Mouse (Mus musculus) neural tube, embryonic 10.5 days (tissue): ENCODE results near the gene Tnnt3.

Experiments used
- DNase-seq: peaks from one replicate; pipeline ENCODE4 v3.0.0-alpha.2; 2017; ENCODE audit warnings: low spot score; ENCODE audit errors: extremely low spot score

Gene Tnnt3

DNA sequence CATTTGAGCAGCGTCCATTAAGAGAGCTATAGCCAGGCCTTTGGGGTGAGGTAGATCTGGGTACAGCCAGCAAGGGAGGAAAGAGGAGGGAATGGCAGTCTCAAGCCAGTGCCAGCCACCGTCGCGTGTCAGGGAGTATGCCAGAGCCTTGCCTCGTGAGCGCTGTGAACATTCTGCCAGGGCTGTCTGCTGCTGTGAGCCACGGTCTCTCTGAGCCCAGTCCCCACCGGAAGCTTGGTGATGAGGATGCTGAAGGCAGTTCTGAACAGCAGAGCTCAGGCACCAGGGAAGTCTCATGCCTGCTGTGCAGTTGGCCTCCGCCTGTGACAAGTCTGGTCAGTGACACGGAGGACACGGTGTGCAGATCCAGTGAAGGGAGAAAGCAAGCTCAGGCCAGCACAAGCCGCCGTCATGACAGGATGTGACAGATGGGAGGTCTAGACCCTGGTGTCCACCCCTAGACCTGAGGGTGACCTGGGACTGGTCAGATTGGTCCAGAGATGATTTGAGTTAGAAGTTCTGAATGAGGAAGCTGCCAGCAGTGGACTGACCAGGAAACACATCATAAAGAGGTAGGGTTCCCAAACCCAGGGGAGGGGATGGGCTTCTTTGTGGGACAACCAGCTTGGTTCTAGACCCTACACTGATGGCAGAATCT, 21.7 kb upstream of the Tnnt3 start:
- DNase-seq: no peak

DNA sequence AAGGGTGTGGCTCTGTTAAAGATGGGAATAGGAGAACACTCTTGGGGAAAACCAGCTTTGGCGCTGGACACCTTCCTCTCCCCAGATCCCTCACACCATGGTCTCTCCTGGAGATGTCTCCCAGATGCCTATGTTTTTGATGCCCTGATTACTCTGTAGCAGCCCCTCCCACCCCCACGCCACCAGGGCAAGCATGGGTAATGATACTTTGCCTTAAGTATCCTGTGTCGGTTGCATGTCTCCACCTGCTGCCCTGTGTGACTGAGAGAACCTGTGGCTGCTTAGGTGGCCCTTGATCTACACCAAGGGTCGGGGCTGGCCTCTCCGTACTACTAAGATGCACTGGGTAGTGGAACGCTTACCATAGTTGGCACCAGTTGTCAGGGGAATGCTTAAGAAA, 20.6 kb upstream of the Tnnt3 start:
- DNase-seq: no peak

DNA sequence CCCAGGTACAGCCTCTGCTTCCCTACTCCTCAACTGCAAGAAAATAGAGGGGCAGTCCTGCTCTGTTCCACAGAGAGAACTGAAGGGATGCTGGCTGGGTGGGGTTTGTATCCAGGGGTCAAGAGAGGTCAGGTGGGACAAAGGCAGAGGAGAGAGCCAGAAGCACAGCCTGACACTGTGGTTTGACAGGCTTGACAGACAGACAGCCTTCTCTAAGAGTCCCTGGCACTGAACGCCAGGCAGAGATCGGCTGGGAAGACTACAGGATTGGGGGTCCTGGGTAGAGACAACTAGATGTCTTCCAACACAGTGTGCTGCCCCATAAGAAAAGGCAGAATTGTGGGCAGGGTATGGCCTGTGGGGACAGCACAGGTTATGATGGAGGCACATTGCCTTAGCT, 20.1 kb upstream of the Tnnt3 start:
- DNase-seq: no peak

DNA sequence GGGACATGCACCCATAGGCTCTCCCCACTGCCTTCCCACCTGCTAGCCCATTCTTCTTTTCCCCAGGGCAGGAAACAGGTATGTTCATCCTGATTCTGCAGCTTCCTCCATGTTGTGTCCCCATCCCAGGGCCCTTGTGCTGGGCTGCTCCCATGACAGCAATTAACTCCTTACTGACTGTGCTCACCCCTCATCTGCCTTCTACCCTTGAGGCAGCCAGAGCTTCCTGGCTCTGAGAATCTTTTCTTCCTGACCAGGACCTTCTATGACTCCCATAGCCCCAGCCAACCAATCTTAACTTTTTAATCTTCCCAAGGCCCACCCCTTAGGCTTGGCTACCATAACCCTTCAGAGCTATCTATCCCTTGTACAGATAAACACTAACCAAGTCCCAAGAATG, 19.3 kb upstream of the Tnnt3 start:
- DNase-seq: no peak

DNA sequence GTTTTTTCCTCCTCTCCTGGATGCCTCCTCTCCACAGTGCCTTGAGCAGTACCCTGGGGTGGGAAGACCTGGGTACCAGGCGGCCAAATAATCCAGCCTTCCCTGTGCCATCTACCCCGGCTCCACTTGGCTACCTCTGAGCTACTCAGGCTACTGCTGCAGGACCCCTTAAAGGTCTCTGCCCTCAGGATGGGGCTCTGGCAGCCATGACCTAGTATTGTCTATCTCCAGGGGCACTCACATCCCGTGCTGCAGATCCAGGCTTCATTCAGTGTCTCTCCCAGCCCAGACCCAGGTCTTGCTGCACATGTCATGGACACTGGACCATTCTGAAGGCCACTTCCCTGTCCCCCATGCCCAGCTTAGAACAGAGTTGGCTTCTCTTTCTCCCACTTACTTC, 18.8 kb upstream of the Tnnt3 start:
- no peak for DNase-seq

DNA sequence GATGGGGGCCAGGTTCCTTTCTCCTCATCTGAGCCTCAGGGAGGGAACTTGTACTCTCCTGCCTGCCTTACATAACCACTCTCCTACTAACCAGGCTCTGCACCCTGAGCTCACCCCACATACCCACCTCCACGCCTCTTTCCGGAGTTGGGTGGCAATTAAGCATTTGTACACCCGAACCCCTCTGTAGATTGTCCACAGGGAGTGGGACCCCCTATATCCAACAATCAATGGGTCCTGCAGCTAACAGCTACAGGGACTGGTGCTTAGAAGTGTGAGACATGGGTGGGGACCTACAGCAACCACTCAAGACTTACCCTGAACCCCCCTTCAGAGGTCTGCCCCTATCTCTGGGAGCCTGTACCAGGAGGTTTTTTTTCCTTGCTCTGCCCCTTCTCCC, 18.0 kb upstream of the Tnnt3 start:
- no peak for DNase-seq

DNA sequence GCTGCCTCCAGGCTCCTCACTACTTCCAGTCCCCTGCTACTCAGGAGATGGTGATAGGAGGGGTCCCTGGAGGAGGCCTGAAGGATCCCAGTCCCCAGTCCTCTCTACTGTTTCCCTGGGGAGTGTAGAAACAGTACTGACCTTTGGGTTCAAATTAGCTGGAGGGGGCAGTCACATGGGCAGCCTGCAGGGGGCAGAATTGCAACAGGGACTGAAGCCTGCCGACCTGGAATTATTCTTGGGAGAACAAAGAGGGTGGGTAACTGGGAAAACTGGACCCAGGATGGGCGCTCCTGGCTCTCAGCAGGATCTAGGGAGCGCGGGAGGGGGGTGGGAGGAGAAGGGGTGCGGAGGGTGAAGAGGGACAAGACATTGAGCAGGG, 17.5 kb upstream of the Tnnt3 start:
- DNase-seq: peak; percentile 84

DNA sequence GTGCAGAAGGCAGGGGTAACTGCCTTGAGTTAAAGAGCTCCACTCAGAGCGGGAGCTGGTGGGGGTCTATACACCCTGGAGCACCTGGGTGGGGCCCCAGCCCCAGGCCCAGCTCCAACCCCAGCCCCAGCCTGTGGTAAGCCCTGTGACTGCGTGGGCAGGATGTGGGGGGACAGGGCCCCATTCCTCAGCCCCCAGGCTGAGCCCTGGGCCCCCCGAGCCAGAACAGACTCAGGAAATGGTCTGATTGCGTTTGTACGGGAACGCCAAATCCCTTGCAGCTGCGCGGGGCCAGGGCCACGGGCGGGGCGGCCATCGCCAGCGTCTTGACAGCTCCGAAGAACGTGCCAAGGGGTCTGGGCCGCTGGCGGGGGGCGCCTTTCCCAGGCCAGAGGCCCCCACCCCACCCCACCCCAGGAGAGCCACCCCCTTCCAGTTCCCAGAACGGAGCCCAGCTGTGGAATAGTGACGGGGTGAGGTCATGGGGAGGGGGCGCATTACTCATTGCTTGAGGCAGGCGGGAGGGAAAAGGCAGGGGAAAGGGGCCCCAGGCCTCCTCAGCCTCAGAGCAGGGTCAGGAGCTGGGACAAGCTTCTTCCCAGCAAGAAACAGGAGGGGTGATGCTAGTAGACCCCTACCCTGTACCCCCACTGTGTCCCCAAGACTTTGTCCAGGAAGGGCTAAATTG, 16.9 kb upstream of the Tnnt3 start:
- peak; percentile 80 for DNase-seq

DNA sequence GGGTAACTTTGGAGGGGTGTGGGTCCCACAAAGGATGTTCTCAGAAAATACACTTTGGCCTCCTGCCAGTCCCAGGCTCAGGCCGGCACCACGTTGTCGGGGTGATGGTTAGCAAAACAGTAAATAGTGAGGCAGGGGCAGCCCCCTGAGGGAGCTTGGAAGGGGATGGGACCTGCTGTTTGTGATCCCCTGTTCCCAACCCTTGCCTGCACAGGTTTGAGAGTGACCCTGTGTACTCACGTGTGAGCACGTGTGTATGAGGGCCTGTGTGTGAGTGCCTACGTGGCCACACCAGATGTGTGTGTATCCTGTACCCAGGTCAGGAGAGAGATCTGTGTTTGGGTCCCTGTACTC, 16.4 kb upstream of the Tnnt3 start:
- DNase-seq: no peak

DNA sequence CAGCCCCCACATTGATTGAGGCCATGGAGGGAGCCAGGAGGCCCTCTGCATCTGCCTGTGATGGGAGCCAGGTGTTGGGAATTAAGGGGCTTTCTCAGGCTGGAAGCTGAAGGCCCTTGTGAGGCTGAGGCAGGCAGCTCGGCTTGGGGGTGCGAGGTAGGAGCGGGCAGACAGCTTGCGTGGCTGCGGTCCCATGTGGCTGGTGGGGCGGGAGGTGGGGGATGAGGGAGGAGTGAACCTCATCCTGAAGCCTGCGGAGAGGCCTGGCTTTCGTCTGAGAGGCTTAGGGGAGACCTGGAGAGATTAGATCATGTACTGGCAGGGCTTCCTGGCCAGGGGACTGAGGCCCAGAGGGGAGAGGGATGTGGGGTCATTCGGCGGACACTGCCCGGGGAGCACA, 15.5 kb upstream of the Tnnt3 start:
- DNase-seq: peak; percentile 44

DNA sequence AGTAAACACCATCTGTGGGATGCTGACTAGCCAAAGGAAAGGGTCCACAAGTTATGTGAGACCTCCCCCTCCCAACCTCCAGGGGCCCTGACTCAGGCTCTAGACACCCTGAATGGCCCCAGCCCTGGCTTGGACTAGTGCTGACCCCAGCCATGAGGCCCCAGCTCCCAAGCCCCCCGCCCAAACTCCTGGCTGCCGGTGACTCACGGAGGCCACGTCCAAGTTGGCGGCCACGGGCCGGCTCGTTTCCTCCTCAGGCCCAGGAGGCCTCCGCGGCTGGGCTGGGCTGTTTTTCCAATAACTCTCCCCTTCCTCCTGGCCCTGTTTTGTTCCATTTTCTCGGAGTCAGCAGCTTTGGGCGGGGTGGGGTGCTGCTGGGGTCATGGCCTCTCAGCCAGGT, 13.9 kb upstream of the Tnnt3 start:
- no peak for DNase-seq

DNA sequence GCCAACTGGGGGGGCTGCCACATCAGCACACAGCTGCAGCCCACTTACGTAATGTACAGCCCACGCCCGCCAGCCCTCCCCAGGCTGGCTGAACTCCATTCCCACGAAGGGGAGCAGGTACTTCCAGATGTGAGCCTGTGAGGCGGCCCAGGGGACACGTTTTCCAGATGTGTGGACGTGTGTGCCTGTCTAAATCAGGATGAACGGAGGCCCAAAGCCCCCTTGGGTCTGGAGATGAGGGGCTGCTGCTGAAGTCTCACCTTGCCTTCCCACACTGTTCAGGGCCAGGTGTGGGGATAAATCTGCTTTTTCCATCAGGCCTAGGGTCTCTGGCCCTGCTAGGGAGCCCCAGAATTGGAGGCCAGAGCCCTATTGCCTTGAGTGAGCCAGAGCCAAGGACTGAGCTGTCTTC, 11.9 kb upstream of the Tnnt3 start:
- DNase-seq: no peak

DNA sequence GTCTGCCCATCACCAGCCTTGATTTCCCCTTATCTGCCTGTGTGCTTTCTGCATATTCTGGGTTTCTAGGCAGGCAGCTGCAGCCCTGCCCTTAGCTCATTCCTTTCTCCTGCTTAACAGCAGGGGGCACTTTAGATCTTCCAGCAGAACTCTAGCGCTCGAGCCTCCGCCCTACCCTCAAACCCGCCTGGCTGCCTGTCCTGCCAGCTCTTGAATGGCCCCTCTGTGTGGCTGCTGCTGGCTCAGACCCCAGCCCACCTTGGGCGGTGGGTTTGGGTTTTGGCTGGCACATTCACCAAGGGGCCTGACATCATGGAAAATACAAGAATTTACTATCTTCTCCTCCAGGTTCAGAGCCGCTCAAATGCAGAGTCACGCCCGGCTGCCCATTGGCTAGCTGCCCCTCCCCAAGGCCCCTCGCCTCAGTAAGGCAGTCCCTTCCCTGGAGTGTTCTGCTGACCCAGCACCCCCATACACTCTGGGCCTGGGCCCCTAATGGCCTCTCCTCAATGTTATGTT, 11.2 kb upstream of the Tnnt3 start:
- DNase-seq: peak; percentile 71

DNA sequence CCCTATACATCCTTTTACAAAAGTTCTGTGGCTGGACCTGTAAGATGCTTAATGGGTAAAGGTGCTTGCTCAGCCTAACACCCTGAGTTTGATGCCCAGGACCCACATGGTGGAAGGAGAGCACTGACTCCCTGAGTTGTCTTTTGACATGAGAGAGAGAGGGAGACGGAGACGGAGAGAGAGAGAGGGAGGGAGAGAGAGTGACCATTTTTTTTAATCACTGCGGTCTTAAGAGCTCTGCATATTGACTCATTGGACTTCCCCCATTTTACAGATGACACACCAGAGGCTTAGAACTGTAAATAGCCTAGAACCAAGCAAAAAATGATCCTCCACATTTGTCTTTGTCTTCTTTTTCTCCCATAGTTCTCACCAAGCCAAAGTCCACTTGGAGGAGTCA, 10.6 kb upstream of the Tnnt3 start:
- DNase-seq: no peak

DNA sequence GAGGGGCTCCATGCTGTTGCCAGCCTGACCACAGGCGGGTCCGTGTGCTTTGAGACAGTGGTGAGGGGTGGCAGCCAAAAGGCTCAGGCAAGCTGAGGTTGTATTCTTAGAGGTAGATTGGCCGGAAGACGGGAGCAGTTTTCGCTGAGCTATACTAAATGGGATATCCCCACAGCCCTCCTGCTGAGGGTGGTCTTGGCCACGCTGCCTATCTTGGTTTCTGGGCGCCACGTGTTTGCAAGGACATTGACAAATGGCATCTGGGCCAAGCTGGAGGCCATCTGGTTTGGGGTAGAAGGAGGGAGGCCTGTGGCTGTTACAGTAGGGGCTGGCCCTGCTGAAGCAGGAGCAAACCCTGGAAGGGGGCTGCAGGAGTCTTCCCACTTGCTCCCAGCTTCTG, 5.1 kb upstream of the Tnnt3 start:
- DNase-seq: peak; percentile 65

DNA sequence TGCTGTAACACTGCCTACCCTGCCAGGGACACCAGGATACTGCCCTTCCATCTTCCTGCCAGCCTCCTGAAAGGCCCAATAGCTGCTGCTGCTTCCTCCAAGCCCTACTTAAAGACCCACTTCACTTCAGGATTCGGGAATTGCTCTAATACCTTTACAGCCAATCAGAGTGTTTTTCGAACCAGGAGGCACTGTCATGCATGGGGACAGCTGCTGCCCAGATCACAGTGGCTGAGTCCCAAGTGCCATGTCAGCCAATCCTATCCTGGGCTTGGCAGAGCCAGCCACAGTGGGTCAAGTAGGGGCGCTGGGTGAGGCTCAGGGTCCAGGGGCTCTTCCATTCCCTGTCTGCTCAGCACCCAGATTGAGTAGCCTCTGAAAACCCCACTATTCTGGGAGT, 2.5 kb upstream of the Tnnt3 start:
- no peak for DNase-seq

DNA sequence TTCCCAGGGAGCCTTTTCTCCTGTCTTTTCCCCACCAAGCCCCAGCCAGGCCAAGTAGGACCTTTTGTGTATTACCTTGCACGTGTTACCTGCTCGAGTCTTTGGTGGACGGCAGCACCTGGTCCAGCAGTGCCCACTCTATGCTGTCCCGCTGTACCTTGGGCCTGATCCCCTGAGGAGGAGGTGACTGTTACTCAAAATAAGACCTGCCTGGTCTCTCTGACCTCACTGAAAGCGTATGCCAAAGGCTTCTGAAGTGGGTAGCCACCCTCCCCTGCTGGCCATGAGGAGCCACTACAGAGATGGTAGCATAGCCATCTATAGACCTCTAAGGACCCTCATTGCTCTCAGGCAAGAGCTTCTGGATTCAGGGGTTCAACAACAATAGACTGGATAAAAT, 1.8 kb upstream of the Tnnt3 start:
- no peak for DNase-seq

DNA sequence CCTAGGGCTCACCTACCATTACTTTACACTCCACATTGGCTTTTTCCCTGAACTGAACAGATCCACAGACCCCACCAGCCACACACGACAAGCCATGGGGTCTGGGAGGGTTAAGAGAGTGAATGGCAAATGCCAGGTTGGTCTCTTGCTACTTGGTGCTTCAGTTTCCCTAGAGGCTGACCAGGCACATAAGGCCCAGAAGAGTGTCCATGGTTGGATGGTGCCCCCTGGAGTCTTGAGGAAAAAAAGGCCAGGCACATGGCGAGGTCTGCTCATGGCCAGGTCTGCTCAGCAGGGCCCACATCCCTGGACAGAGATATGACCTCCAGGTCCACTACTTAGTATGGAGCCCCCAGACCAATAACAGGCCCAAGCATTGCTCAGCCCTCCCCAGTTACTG, 861 bp upstream of the Tnnt3 start:
- no peak for DNase-seq

DNA sequence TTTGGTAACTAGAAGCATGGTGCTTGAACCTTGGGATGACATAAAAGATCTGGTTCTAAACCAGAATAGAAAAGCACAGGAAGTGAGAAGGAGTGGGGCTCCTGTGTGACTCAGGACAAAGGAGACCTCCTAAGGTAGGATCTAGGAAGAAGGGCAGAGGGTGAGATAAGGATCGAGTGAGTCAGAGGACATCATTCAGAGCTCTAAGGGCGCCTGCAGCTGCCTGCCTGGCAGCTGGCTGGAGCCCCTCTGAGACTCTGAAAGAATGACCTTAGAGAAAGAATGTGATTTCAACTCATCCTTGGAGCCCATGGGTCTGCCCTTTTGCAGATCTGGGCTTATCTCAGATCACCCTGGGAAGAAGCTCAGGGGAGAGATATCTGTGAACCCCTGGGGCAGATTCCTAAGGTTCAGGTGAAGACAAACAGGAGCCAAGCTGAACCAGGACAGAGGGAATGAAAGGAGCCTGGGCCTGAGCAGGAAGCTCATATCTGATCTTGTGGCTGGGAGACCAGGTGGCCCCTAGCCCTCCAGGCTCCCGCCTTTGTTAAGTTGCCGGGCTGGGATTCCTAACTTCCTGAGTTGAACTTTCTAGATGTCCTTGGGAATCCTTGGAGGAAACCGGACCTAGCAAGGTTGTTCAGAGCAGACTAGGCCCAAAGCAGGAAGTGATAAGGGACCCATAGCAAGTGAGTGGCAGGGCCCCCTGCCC, 530 bp downstream of the Tnnt3 start:
- DNase-seq: no peak

DNA sequence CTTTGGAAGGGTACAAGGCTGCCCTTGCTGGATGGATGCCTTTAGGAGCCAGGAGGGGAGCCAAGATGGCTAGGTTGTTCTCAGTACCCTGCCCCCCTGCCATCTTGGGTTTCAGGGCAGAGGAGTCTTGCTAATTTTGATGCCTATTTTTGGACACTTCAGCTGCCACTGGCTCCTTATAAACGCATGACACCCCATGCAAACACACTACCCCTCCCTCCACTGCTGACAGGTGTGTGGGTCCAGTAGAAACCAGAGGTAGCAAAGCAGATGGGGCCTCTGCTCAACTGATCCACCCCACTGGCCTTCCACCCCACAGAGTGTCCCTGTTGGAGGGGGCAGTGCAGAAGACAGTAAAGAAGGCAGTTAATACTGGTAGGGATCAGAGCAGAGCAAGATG, 1.4 kb downstream of the Tnnt3 start:
- DNase-seq: no peak

DNA sequence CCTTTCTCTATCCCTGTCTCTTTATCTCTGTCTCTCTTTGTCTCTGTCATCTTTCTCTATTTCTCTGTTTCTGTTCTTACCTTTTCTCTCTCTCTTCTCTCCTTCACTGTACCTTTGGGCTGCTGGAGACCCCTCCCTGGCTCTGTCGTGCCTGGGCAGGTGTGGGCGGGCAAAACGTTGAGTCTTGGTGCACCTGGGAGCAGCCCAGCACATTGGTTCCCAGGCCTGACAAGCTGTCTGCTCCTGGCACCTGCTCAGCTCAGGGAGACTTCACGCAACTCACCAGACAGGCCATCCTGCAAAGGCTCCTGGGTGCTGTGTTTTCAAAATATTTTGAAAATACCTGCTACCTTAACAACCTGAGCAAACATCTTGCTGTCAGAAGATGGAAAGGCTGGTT, 4.6 kb downstream of the Tnnt3 start:
- no peak for DNase-seq

DNA sequence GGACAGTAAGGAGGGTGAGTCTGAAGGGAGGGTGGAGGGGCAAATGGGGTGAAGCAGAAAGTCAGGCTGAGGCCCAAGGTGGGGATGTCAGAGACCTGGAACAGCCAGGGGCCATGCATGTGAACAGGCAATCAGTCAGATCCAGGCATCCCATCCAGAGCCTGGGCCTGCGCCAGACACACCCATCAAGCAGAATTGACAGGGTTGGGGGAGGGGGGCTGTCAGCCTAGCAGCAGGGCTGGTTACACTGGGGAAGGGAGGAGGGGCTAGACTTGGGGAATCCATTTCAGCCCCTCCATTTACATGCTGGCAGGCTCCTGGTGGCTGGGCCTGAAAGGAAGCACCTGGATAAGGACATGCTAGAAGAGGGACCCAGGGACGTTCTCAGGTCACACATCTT, 7.3 kb downstream of the Tnnt3 start:
- peak; percentile 55 for DNase-seq

DNA sequence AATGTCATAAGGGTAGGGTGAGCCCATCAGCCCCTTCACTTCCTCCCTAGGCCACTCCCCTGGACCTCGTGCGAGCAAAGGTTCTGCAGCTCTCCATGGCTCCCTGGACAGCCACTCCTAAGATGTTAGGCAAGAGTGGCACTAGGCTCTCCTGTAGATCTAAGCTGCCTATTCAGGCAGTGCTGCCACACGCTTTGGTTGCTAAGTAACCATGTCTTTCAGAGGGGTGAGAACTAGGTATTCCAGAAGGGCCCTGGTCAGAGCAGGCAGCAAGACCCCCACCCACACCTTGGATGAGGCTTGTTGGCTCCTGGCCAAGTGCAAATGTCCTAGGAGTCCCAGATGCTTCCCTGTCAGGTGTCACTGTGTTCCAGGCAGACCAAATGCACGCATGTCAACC, 7.9 kb downstream of the Tnnt3 start:
- peak; percentile 33 for DNase-seq
